Mouse (Mus musculus) CD4-positive helper T cell, adult 2 months (primary cell): Measurements from ENCODE around the gene Il23a.
A peak's percentile ranks its signal among the peaks of the same experiment; 100 is the strongest.
"Not testable (repeated sequence)": the region's sequence is repeated elsewhere in the genome, so short reads cannot be mapped to it uniquely, and the experiment has no call there.

ENCODE experiments used
- DNase-seq: peaks from one replicate; pipeline ENCODE4 v3.0.0-alpha.2; 2012; ENCODE audit warnings: low read depth, missing footprints, low spot score

Gene Il23a

DNA sequence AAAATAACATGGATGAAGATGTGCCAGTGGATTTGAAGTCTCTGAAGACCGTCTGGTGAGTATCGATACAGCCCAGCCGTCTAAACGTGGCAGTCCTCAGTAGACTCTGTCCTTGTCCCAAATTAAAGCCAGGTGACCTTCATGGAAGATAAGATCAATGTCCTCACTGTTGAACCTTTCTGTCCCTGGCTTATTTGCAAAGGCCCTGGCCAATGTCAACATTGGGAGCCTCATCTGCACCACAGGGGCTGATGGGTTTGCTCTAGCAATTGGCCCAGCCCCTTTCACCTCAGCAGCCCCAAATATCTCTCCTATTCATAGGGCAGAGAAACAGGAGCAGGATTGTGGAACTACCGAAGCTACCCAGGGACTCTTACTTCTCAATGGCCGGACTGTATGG is 30.2 kb downstream of the Il23a start, which contains the start of gene Apof:
Gene Apof (plus strand): TSS at position 301 of the 400 bp plus-strand sequence.
- no peak for DNase-seq

DNA sequence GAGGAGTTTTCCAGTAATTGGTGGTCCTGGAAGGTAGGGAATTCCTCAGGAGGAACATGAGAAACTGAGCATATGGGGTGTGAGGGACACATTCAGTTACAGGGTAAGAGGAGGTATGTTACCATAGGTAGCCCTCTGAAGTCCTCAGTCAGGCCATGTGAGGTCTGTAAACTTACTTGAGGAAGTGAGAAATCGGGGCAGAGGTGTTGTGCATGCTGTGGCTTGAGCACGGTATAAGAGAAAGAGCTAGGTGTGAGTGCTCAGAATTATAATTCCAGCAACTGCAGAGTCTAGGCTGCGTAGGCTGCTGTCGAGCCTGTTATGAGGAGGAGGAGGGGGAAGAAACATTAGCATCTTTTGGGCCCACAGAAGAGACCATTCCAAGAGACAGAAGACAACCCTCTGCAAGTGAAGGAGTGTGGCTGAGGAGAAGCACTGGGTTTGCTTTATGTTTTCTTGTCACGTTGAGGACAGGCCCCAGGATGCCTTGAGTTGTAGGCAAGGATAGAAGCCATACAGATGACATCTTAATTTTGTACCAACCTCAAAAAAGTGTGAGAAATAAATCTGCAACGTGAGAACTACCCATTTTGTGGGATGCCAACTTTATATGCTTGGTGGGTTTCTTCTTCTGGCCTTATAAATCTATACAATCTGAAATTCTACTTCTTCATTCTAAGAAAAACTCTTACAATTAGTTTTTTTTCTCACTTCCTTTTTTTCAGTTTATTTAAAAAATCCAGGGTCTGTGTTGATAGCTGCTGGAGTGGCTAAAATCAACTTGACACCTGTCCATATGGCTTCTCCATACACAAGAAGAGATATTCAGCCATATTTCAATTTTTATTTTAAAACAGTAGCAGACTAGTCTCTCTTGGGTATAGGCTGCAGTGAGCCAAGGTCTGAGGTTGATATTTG is 34.9 kb downstream of the Il23a start:
- no peak for DNase-seq

DNA sequence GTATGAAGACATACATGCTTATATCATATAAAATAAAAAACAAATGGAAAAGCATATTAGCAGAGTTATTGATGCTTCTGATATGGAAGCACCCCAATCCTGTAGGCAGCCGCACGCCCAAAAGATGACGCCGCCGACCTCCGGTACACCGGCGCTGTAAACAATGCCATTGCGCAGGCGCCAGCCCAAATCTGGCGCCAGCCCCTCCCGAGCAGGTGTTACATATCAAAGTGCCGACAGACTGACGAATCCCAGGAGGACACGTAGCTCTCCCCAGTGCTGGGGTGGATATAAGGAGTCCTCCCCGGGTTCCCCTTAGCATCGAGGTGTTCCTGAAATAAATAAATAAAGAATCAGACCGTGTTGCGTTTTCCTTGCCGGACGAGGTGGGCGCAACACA is 36.3 kb downstream of the Il23a start:
- no peak for DNase-seq

DNA sequence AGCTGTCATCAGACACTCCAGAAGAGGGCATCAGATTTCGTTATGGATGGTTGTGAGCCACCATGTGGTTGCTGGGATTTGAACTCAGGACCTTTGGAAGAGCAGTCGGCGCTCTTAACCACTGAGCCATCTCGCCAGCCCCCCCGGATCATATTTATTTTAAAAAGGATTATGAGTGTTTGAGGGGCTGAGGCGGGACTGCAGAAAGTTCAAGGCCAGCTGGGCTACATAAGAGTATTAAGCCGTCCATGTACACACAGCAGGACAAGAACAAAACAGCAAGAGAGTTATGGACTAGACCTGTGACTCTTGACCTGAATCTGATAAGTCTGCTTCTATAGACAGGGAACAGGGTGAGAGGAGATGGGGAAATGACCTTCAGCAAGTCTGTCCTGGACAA is 38.2 kb downstream of the Il23a start:
- not testable (repeated sequence) for DNase-seq

DNA sequence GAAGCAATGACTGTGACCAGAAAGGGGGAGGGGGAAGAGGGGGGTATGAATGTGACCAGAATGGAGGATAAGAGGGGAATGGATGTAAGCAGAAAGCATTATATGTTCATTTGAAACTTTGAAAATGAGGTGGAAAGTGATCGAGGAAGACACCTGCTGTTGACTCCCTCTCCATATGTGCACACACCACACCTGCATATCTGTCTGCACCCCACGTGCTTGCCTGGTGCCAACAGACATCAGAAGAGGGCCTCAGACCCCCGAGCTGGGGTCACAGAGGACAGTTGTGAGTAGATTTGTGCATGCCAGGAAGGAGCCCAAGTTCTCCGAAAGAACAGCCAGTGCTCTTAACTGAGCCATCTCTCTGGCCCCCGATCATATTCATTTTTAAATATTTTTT is 38.6 kb downstream of the Il23a start:
- DNase-seq = no peak

DNA sequence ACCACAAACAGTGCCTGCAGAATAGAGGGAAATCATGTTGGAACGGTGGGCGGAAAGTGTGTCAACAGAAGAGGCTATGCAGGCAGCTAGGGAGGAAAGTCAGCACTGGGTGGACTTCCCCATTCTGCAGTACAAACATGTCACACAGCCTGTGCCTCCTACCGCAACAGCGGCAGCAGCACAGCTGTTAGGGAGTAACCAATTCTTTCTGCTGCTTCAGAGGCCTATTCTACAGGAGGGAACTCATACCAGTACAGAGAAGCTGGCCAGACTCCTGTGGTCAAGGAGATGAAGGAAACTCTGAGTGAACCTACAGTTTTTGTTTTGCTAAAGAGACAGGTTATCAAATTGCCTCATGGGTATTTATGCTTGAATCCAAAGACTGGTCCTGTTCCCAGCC is 39.6 kb downstream of the Il23a start:
- no peak for DNase-seq

DNA sequence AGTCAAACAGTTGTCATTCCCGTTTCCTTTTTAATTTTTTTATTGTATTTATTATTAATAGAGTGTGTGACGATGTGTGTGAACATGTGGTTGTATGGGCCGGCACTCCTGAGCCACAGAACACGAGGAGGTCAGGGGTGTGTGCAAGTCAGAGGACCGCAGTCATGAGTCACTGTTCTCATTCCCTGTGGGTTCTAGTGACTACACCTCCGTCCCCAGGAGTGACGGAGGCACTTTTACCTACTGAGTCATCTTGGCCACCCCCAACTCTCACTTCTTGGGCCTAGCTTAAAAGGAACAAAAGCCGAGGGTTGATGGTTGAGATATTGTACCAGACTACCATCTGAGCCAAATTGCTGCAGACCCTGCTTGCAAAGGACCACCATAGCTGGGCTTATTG is 42.2 kb downstream of the Il23a start:
- peak; percentile 19 for DNase-seq

DNA sequence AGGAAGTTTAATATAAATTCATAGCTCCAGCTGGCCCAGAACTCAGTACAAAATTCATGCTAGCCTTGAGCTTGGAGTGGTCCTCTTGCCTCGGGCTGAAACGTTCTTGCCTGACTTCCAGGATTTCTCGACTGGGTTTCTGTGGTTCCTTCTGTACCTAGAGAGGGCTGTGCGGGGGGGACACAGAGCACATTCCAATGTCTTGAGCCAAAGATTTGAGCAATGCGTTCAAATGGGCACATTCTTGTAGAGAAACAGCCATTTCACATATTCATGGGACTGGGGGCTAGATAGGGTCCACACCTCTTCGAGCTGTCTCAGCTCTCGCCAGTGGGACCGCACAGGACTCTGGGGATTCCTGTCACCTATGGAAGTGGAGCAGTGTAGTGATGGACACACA is 42.6 kb downstream of the Il23a start:
- DNase-seq = no peak

DNA sequence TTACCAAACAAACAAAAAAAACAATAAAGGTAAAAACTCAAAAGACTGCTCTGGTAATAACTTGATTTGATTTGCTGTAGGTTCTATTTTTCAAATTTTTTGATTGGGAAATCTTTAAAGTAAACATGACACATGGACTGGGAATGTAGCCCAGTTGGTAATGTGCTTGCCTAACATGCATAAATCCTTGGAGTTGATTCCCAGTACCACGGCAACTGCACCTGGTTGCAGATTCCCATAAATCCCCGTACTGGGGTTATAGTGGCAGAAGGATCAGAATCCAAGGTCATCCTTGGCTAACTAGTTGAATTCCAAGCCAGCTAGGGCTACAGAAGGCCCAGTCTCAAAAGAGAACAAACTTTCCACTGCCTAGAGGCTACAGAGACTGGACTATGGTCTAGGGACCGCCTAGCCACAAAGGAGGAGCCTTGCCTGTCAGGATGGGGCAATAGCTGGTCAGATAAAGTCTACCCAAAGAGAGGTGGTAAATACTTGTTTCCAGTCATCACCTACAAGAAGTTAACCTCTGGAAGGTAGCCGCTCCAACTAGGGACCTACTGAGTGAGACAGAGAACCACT is 44.8 kb downstream of the Il23a start, which contains the start of gene Apon:
Gene Apon (plus strand): TSS at position 420 of the 579 bp plus-strand sequence.
- DNase-seq = no peak

DNA sequence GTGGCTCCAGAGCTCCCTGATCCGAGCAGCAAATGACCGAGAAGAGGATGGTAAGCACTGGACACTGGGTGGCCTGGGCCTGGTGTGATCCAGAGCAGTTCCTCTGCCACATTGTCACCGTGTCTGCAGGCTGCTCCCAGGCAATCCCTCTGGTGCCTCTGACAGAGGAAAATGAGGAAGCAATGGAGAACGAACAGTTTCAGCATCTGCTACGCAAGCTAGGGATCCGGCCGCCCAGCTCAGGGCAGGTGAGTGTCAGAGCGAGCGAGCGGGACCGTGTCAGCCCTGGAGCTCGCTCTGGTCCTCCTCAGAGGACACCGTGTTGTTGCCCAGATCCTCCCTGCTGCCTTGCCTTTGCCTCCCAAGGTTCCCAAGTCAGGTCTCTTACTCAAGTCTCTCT is 48.0 kb downstream of the Il23a start:
- DNase-seq = no peak

DNA sequence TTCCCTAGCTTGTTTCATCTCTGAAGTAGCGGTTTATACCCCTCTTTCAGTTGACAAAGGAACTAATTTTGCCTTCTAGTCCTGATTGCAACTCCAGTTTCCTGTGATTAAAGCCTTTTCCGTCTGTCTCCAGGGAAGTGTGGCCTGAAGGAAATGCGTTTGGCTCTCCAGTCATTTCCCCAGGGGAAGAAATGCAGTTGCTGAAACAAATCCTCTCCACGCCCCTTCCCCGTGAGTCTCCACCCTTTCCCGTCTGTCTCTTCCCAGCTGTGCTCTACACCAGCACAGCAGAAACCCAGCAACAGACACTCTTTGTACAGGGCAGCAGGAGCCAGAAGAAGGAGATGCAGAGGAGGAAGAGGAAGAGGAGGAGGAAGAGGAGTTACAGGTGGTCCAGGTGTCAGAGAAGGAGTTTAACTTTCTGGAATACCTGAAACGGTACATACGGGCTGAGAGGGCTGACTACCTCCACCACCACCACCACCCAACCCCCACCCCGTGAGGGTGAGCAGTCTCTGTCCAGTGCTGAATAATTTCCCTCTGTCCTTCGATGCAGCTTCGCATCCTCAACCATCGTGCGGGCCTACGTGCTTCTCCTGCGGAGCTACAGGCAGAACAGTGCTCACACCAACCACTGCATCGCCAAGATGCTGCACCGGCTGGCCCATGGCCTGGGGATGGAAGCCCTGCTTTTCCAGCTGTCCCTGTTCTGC is 51.4 kb downstream of the Il23a start:
- DNase-seq = no peak
